Mouse (Mus musculus) liver (tissue): Measurements from ENCODE around the gene Ddi2.

Source experiments
- DNase-seq: peaks from one replicate; pipeline ENCODE4 v3.0.0-alpha.2; 2020; ENCODE audit warnings: mixed read lengths

The Ddi2 gene

GRCm38 (mm10) chr4:141686093-141686492 lies 37.1 kb downstream of the Ddi2 start:
- no peak for DNase-seq

GRCm38 (mm10) chr4:141685499-141685898 lies 37.7 kb downstream of the Ddi2 start, which contains the start of gene Rsc1a1:
Rsc1a1 (minus strand) TSS chr4:141685599.
- no peak for DNase-seq

DNA sequence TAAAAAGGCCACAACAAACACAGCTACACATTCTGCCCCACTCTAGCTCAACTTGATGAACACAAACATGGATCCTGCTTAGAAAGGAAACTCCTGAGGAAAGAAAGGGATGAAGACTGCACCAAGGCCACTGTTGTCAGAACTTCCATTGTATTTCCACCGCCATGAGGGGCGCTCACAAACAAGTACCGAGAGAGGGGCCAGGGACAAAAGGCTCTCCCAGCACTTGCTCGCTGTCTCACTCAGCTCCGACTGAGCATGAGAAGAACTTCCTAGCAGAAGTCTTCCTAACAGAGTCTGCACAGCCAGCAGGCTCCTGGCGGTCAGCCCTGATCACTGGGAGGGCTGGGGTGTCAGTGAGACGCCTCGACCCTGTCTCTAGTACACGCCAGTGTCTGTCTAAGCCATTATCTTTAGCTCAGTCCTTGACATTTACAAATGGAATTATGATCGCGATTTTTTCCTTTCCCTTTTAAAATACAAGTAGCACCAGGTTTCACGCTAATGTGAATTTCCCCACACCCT lies 40.5 kb downstream of the Ddi2 start:
- no peak for DNase-seq

DNA sequence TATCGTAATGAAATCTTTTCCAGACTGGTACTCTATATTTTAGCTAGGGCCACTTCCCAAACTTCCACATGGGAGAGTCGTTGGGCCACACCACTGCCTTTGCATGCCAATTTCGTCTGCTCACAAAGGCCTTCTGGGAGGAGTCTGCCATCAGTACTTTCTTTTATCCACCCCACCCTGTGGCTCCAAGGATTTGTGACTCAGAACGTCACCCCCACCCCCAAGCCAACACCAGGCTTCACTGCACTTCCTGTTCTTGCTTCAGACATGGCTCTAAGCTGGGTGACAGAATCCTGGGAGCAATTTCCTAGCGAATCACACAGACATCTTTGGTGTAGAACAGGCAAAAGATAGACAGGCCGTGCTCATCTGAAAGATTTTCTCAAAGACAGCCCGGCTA lies 41.5 kb downstream of the Ddi2 start:
- no peak for DNase-seq

- DNase-seq: no peak
Observed at GRCm38 (mm10) chr4:141680892-141681291, 42.3 kb downstream of the Ddi2 start.

- no peak for DNase-seq
Observed at GRCm38 (mm10) chr4:141679016-141679415, 44.2 kb downstream of the Ddi2 start.

DNA sequence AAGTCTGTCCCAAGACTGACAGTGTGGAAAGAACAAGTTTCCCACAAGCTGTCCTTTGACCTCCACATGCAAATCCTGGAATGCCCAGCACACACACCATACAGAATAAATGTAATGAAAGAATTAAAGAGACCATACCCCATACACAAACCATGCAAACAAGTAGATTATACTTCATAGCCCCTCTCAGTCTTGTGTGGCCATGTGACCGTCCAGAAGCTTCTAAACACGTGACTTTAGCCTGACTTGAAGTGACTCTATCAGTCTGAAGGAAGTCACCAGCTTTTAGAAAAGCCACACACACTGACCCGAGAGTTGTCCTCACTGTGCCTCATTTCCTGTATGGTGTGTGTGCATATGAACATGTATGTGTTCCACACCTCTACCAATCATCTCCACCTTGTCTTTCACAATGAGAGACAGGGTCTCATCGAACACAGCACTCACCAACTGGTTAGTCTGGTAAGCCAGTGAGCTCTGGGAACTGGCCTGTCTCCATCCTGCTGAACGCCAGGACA lies 46.7 kb downstream of the Ddi2 start:
- no peak for DNase-seq

DNA sequence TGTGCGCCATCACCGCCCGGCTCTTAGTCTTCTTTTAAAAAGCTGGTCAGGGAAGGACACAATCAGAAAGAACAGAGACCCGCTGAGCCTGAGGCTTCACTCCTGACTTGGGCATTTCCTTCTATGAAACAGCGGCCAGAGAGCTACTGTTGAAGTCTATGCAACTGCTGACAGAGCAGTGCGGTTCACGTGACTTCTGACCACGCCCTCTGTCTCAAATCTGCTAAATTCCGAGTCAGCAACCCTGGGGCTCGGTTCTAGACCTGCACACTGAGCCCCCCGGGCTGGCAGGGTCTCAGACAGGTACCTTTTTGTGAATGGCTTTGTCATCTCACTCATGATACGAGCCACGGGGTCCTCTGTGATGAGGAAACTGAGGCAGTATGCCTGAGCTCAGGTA lies 50.9 kb downstream of the Ddi2 start:
- no peak for DNase-seq

DNA sequence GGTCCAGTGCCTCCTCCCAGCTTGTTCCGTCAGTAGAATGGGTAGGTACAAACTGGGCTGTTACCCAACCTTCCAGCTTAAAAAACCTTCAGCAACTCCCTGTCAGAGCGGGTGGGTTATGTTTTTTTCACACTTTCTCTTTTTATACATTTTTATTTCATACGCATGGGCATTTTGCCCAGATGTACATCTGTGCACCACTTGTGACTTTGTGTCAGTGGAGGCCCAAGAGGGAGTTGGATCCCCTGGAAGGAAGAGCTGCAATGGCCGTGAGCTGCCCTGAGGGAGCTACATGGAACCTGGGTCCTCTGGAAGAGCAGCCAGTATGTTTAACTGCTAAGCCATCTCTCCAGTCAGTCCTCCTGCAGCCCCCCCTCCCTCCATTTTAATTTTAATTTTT lies 51.8 kb downstream of the Ddi2 start:
- no peak for DNase-seq

- no peak for DNase-seq
Observed at GRCm38 (mm10) chr4:141669898-141670712, 53.1 kb downstream of the Ddi2 start.

DNA sequence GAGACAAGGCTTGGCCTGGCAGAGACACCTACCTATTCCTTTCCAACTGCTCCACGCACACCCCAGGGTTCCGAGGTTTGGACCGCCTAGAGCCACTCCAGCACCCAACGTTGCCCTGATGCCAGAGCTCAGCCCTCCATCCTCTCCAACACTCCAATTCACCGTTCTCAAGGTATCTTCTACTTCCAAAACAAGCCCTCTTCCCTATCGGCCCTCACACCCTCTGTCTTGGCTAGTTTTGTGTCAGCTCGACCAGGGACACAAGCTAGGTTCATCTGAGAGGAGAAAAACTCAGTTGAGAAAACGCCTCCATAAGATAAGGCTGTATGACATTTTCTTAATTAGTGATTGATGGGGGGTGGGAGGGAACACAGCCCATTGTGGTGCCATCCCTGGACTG lies 58.4 kb downstream of the Ddi2 start, which contains the start of gene Plekhm2:
TSS of gene Plekhm2 (minus strand) at position 101 of the 400 bp plus-strand sequence.
- DNase-seq: no peak

DNA sequence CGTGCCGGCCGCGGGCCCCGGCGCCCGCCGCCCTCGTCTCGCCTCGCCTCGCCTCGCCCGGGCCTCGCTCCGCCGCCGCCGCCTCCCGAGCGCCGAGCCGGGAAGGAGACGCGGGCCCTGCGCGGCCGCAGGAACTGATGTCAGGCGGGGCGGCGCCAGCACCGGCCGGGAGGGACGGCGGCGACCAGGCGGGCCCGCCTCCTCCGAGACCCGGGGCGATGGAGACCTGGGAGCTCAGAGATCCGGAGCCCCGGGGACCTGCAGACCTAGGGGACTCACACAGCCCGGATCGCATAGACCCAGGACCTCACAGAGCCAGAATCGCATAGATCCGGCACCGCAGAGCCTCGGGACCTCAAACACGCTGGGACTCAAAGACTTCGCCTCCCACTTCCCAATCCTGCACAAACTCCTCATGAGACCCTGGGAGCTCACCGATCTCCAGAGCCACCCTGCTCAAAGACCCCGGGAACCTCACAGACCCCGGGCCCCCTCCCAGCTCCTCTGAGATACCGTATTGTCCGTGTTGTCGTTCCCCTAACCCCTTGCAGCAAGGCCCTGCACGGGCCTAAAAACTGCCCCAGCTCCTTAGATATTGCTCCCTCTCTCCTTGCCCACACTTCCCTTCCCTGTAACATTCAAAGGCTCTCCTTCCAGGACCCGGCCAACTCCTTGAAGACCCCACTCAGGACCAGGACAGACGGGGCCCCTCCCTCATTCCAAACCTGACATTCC lies 59.0 kb downstream of the Ddi2 start:
- peak; percentile 85 for DNase-seq

- peak; percentile 37 for DNase-seq
Observed at GRCm38 (mm10) chr4:141663122-141663931, 59.9 kb downstream of the Ddi2 start.

- no peak for DNase-seq
Observed at GRCm38 (mm10) chr4:141660884-141661283, 62.3 kb downstream of the Ddi2 start.

DNA sequence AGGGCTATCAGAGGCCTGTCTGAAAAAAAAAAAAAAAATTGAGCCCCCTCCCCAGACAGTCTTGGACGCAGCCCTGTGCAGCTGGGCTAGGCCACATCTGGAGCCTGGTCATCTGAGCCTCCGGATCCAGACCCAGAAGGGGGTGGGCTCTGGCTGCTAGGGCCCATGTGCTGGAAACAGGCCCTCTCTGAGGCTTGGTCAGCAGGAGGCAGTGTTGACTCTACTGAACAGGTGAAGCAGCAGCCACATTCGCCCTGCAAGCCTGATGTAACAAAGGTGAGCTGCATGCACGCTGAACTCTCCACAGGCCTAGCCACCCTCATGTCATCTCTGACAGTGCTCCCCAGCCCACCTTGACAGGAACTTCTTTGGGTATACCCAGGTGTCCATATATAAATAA lies 63.5 kb downstream of the Ddi2 start:
- no peak for DNase-seq

DNA sequence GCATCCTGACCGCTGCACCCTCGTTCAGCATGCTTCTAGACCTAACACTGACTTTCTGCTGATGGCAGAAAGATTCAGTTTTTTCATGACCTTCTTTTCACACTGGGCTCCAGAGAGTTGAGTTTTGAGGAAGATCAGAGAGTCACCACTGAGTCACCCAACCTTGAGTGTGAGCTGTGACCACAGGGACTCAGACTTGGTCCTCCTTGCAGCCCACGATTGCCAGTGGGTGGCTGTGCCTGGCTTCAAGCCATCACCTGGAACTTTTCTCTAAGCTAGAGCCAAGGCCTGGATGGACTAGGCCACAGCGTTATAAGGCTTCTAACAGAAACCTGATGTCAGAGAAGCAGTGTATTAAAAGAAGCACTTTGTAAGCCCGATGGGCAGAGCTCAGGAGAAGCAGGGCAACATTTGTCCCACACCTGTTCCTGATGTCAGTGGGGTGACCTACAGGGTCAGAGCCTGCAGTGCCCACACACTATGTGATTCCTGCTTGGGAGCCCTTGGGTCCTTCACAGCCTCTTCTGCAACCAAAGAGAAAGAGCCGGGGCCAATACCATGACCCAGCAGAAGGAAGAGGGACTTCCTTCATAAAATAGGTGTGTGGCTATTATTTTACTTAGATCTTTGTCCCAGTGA lies 64.3 kb downstream of the Ddi2 start:
- no peak for DNase-seq

DNA sequence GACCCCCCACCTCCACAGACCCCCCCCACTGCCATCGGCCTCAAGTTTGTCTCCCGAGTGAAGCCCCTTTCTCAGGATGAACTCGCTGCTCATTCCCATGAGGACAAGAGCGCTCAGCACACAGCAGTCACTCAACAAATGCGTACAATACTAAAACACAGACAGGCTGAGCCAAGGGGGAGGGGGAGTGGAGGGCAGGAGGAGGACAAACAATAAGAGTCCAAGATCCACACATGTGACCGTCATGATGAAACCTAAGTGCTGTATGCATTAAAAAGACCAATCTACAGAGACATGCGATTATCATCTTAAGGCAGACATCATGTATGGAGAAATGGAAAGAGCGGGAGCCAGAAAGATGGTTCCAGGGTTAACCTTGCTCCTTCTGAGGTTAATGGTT lies 66.3 kb downstream of the Ddi2 start:
- DNase-seq: no peak

DNA sequence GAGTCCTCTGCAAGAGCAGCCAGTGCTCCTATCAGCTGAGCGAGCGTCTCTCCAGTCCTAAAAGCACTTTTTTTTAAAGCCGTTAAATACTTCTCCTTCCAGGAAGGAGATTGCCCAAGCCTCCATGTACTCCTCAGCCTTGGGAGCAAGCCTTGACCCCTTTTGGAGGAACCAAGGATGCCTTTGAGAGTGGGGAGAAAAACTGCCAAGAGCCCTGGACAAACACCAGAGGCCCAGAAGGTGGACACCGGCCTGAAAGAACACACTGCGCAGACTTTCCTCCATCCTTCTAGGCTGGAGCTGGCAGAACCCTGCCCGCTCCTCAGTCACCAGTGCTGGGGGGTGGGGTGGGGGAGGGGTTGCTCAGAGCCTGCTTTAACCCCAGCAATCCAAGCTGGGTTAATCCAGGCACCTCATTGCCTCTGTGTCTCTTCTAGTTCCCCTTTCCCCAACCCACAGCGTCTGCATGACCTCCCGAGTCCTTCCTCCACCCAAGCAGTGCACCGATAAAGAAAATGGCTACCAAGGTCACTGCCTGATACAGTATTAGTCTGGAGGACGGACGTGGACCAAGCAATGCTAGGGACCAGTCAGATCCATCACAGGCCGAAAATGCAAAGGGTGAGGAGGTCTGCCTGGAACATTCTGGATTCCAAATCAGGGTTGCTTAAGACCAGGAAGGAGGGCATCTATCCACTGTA lies 67.2 kb downstream of the Ddi2 start:
- DNase-seq: no peak

DNA sequence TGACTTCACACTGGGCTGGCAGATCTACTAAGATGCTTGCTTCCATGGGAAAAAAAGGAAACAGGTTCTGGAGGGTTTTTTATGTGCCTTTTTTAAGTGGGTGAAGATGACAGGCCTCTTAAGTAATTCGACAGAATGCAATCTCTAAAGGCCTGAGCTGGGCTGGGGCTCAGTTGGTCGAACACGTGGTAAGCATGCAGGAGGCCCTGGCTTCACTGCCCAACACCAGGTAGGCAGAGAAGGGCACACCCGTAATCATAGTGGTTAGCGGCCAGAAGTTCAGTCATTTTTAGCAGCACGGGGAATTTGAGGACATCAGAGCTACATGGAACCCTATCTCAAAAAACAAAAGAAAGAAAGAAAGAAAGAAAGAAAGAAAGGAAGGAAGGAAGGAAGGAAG lies 68.7 kb downstream of the Ddi2 start:
- no peak for DNase-seq

GRCm38 (mm10) chr4:141653813-141654212 lies 69.4 kb downstream of the Ddi2 start:
- no peak for DNase-seq

DNA sequence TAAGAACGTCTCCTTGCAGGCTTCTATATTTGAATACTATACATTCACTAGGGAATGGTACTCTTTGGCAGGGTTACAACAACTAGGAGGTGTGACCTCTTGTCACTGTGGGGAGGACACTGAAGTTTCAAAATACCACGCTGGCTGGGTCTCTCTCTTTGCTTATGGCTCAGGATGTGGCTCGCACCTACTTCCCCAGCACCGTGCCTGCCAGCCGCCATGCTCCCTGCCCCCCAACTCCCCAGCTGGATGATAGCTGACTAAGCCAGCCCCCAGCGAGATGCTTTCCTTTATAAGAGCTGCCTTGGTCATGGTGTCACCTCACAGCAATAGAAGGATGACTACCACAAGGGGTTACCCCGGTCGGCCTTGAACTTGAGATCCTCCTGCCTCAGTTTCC lies 70.2 kb downstream of the Ddi2 start:
- DNase-seq: no peak

GRCm38 (mm10) chr4:141651944-141652343 lies 71.3 kb downstream of the Ddi2 start:
- no peak for DNase-seq
